Mouse (Mus musculus): ENCODE results near the gene Arhgef39.

The Arhgef39 gene

GRCm38 (mm10) chr4:43499407-43500333 lies at the start of gene Arhgef39:
Gene Arhgef39, minus strand, starts transcription at chr4:43499695.
- DNase-seq: peak; percentile 77

DNA sequence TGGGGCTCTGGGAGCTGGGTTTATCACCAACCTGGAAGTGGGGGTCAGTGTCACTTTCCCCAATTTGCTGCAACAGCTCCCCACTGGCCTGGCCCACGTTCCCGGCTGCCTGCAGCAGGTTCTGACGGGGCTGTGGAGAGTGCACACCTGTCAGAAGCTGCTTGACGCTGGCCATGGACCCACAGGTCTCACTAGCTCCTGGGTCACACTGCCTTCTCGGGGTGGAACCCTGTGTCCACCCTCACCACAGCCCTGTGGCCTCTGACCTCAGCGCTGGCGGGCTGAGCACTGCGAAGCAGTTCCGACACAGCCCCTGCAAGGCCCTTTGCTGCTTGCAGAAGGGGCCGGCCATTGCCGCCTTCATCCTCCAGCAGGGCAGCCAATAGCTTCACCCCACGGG lies 49.6 kb upstream of the Arhgef39 start:
- no peak for DNase-seq

GRCm38 (mm10) chr4:43547160-43547559 lies 47.7 kb upstream of the Arhgef39 start:
- DNase-seq: no peak

- no peak for DNase-seq
Measured at GRCm38 (mm10) chr4:43546375-43547047, 47.0 kb upstream of the Arhgef39 start.

GRCm38 (mm10) chr4:43542044-43542443 lies 42.5 kb upstream of the Arhgef39 start:
- no peak for DNase-seq

GRCm38 (mm10) chr4:43536031-43536430 lies 36.5 kb upstream of the Arhgef39 start:
- no peak for DNase-seq

- DNase-seq: no peak
Measured at GRCm38 (mm10) chr4:43535628-43536027, 36.1 kb upstream of the Arhgef39 start.

DNA sequence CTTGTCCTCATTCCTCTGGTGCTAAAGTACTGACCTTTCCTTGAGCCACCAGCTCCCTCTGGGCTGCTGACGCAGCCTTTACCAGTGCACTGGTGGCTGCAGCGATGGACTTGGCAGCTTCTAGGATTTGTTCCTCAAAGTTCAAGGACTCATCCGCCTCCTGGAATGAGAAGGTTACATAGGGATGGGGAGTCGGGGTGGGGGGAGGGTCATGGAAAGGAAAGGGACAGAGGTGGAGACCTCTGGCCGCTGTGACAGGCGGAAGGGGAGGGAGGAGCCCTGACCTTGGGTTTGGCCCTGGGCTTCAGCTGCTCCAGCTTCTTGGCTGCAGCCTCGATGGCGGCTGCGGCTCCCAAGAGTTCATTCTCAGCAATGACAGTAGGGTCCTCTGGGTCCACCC lies 33.8 kb upstream of the Arhgef39 start:
- DNase-seq: no peak

GRCm38 (mm10) chr4:43530581-43530980 lies 31.1 kb upstream of the Arhgef39 start:
- DNase-seq: peak; percentile 66

GRCm38 (mm10) chr4:43530081-43530501 lies 30.6 kb upstream of the Arhgef39 start:
- DNase-seq: no peak

- DNase-seq: no peak
Measured at GRCm38 (mm10) chr4:43528487-43528886, 29.0 kb upstream of the Arhgef39 start.

DNA sequence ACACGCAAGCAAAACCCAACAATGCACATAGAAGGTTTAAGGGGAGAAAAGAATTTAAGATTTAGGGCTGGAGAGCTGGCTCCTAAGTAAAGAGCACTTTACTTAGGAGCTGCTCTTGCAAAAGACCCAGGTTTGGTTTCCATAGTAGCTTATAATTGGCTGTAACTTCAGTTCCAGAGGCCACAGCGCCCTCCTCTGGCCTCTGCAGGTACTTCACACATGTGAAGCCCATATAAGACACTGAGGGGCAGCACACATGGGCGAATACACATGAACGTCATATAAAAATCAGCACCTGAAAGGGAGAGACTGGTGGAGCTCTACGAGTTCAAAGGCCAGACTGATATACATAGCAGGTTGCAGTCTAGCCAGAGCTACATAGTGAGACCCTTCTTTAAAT lies 28.4 kb upstream of the Arhgef39 start:
- no peak for DNase-seq

DNA sequence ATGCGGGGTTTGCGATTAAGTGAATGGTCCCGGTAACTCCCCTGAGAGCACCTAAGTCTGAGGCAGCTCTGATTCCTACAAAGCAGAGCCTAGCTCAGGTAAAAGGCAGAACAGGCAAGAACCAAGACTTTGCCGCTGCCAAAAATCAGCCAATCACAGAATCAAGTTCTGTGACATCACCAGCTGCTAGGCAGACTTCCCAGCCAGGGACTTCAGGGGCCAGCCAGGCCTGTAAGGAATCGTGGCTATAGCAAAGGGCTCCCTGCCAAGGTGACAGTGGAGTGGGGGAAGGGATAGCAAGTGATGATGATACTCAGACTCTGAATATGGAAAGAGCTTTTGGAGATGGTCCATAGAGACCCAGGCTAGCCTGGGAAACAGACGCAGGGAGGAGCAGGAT lies 20.5 kb upstream of the Arhgef39 start:
- DNase-seq: peak; percentile 86

- DNase-seq: no peak
Measured at GRCm38 (mm10) chr4:43519551-43519950, 20.1 kb upstream of the Arhgef39 start.

DNA sequence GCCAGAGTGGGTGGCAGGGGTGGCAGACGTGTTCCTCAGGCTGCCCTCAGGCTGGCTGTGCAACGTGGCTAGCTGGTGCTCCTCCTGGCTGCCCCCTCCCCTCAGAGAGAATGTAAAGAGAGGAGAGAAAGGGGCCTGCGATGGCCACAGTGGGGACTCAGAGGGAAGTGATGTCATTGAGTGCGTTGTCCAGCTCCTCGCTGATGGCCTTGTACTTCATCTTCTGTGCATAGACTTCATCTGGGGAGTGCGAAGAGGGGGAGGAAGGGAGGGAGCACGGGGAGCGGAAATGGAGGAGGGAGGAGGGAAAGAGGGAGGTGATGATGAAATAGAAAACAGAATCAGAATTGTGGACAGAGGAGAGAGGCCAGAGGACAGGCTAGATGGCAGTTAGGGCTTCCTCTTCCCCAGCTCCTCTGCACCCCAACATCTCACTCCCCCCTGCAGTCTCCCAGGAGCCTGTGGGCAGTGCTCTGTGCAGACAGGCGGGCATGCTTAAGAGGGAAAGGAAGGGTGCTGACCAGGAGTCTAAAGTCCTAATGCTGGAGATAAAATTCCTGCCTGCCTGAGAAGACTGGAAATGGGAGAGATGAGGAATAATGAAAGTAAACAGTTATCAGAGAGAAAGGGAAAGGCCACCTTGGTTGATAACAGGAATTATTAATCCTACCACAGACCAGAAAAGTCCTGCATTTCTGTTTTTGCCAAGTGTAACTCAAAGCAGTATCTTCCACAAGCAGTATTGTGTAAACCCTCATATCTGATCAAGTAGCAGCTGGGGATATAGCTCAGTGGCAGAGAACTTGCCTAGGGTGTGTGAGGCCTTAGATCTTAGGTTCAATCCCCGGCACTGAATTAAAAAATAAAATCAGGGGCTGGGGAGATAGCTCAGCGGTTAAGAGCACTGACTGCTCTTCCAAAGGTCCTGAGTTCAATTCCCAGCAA lies 16.5 kb upstream of the Arhgef39 start:
- DNase-seq: no peak

DNA sequence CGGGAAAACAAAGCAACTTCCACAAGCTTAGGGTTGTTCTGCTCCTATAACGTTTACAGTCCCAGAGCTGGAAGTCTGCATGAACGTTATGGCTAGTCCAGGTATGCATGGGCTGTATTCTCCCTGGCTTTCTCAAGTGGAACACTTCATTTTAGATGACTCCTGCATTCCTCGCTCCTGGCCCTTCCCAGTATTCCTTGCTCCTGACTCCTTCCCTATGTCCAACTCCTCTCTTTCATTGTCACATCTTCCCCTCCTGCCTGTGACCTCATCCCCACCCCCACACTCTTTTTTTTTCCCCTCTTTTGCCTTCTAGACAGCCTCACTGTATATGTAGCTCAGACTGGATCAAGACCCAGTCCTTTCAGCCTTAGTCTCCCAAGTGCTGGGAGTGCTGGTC lies 14.3 kb upstream of the Arhgef39 start:
- DNase-seq: no peak

DNA sequence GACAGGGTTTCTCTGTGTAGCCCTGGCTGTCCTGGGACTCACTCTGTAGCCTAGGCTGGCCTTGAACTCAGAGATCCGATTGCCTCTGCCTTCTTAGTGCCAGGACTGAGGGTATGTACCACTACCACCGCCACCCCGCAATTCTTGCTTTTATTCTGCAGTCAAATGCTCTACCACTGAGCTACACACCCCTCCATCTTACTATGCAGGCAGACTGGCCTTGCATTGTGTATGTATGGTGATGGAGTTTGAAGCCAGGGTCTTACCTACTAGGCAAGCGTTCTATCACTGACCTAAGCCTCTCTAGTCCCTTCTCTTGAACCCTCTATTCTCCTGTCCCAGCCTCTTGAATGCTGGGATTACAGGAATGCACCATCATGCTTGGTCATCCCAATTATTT lies 13.8 kb upstream of the Arhgef39 start:
- DNase-seq: no peak

GRCm38 (mm10) chr4:43512653-43513052 lies 13.2 kb upstream of the Arhgef39 start:
- DNase-seq: no peak

DNA sequence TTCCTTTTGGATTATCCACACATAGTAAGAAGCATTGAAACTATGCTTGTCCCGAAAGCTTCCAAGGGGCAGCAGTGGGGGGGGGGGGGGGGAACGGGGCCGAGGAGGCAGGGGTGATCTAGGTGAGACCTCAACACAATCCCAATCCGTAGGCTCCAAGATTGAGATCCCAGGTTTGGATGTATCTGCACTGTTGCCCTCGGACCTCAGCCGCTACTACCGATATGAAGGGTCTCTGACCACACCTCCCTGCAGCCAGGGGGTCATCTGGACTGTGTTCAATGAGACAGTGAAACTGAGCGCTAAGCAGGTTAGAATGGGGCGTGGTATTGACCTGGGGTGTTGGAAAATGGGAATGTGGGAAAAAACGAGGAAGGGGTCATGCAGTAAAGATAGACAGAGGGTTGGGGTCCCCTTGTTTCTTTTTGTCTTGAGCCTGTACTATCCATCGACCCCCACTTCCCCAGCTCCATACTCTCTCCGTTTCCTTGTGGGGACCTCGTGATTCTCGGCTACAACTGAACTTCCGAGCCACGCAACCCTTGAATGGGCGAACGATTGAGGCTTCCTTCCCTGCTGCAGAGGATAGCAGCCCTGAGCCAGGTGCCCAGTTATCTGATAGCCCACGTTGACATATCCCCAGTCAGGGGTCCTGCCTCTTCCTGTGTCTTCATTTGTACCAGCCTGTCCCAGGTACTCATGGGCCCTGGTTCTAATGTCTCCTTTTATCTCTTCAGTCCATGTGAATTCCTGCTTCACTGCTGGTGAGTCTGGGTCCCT lies 12.4 kb upstream of the Arhgef39 start:
- DNase-seq: no peak

- DNase-seq: no peak
Measured at GRCm38 (mm10) chr4:43509109-43509508, 9.6 kb upstream of the Arhgef39 start.

DNA sequence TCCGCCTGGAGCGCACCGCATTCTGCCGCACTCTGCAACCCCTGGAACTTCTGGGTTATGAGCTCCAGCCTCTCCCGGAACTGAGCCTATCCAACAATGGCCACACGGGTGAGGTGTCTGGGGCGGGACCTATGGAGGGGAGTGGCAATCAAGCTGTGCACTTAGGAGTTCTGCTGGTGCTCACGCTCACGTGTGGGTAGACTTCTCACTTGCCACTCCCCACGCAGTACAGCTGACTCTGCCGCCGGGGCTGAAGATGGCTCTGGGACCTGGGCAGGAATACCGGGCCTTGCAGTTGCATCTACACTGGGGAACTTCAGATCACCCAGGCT lies 9.1 kb upstream of the Arhgef39 start:
- no peak for DNase-seq

- no peak for DNase-seq
Measured at GRCm38 (mm10) chr4:43507938-43508665, 8.6 kb upstream of the Arhgef39 start.

All from cerebellum, adult 11 months (tissue).